Mouse (Mus musculus) hindbrain, embryonic 12.5 days (tissue): ENCODE results near the gene Extl1. TPM values are rescaled to one million over a fixed set of nuclear protein-coding genes. Genes with fewer than 3 reads are reported as not detected.

ENCODE experiments used
- polyA plus RNA-seq: library from polyadenylated mRNA; unstranded; fragments of >200 nt; fragmentation: Nextera tagmentation; extraction: Ambion mirVana; gene quantifications from 2 replicates; pipeline ENCODE4 v1.2.1, GENCODE M21; 2016

Gene Extl1
- polyA plus RNA-seq, 1 experiment from 2014 or later = 1.2 TPM

Other genes starting within 250 kb of the Extl1 start
- gene Cep85, start 196.7 kb downstream of the Extl1 start, polyA plus RNA-seq = 28.1 and 30.4 TPM in 2 replicates
- gene Gm7534, start 180.8 kb downstream of the Extl1 start, polyA plus RNA-seq = not detected in 2 replicates
- gene Catsper4, start 156.5 kb downstream of the Extl1 start, polyA plus RNA-seq = not detected in 2 replicates
- gene Cnksr1, start 145.5 kb downstream of the Extl1 start, polyA plus RNA-seq = 0.46 and 1.3 TPM in 2 replicates
- gene E130218I03Rik, start 140.2 kb downstream of the Extl1 start, polyA plus RNA-seq = 0.31 and 0.66 TPM in 2 replicates
- gene Zfp593, start 138.3 kb downstream of the Extl1 start, polyA plus RNA-seq = 18.3 TPM in 2 replicates
- 0.35 and 0.39 TPM in 2 replicates for gene Gm30191, start 136.9 kb downstream of the Extl1 start, polyA plus RNA-seq
- gene Grrp1, start 129.7 kb downstream of the Extl1 start, polyA plus RNA-seq = 8.5 and 8.9 TPM in 2 replicates
- 30.8 and 32.5 TPM in 2 replicates for gene Pdik1l, start 96.0 kb downstream of the Extl1 start, polyA plus RNA-seq
- 0.54 and 1.6 TPM in 2 replicates for gene Trim63, start 68.7 kb downstream of the Extl1 start, polyA plus RNA-seq
- not detected in 2 replicates for gene Slc30a2, start 40.7 kb downstream of the Extl1 start, polyA plus RNA-seq
- gene Pafah2, start 12.5 kb upstream of the Extl1 start, polyA plus RNA-seq = 9.2 and 10.7 TPM in 2 replicates
- gene Stmn1, start 84.5 kb upstream of the Extl1 start, polyA plus RNA-seq = 4,582 and 4,772 TPM in 2 replicates
- 9.7 and 9.8 TPM in 2 replicates for gene Paqr7, start 112.8 kb upstream of the Extl1 start, polyA plus RNA-seq
- gene Aunip, start 127.1 kb upstream of the Extl1 start, polyA plus RNA-seq = 6.3 and 7.6 TPM in 2 replicates
- gene Mtfr1l, start 151.5 kb upstream of the Extl1 start, polyA plus RNA-seq = 137 and 140 TPM in 2 replicates
- gene Selenon, start 168.3 kb upstream of the Extl1 start, polyA plus RNA-seq = 36.7 and 42.8 TPM in 2 replicates